Mouse (Mus musculus): Measurements from ENCODE around the gene Orm2. TPM values are rescaled to one million over a fixed set of nuclear protein-coding genes. Genes with fewer than 3 reads are reported as not detected.
A peak's percentile ranks its signal among the peaks of the same experiment; 100 is the strongest.

The Orm2 gene
- polyA plus RNA-seq, 1 experiment from 2014 or later: not detected

- H3K27me3 ChIP-seq (ENCODE audit: control insufficient read depth, insufficient read depth, low read length): no peaks in the 10 kb centered on the region
- no peaks in the 10 kb centered on the region for H3K9me3 ChIP-seq (ENCODE audit: control insufficient read depth, low read length)
These were observed 23.7 kb upstream of the Orm2 start for GRCm38 (mm10) chr4:63338414-63339076.

GRCm38 (mm10) chr4:63342491-63342890 is 19.8 kb upstream of the Orm2 start:
- H3K9ac ChIP-seq (ENCODE audit: low read length): no peak overlapping the region
- no peaks in the 10 kb centered on the region for H3K27me3 ChIP-seq (ENCODE audit: control insufficient read depth, insufficient read depth, low read length)
- DNase-seq (ENCODE audit: low spot score) (no peak), ATAC-seq (ENCODE audit: low FRiP score, low TSS enrichment) (peak; percentile 50; the same call in 1 of the 2 replicates)
- TF ChIP-seq CTCF (IDR thresholded peaks at IDR 0.05; ENCODE audit: low read depth): no peak
- no peak for TF ChIP-seq EP300 (optimal IDR thresholded peaks at IDR 0.05)
- H3K4me3 ChIP-seq (ENCODE audit: low read depth, low read length): no peak overlapping the region
- H3K27ac ChIP-seq (replicated peaks): no peak overlapping the region
- H3K9me3 ChIP-seq (ENCODE audit: control insufficient read depth, low read length): no peaks in the 10 kb centered on the region
- no peaks in the 10 kb centered on the region for H3K4me1 ChIP-seq (replicated peaks; ENCODE audit: control insufficient read depth, insufficient read depth)
- no peaks in the 10 kb centered on the region for H3K36me3 ChIP-seq (ENCODE audit: control insufficient read depth, insufficient read depth, low read length)
- H3K4me2 ChIP-seq (replicated peaks; ENCODE audit: low read depth): no peak overlapping the region
- WGBS: 57% methylated on average over 4 of the region's 4 CpGs

More at GRCm38 (mm10) chr4:63338414-63339076, 23.7 kb upstream of the Orm2 start:
- 66% methylated on average over 3 of the region's 3 CpGs for WGBS
- Histone ChIP-seq H3K27ac (replicated peaks) (no peak overlapping the region), H3K36me3 (ENCODE audit: control insufficient read depth, insufficient read depth, low read length) (no peaks in the 10 kb centered on the region), H3K4me2 (replicated peaks; ENCODE audit: low read depth) (no peak overlapping the region), H3K4me3 (ENCODE audit: low read depth, low read length) (no peak overlapping the region), H3K4me1 (replicated peaks; ENCODE audit: control insufficient read depth, insufficient read depth) (no peaks in the 10 kb centered on the region), H3K9ac (ENCODE audit: low read length) (no peak overlapping the region)
- DNase-seq (ENCODE audit: low spot score) (no peak), ATAC-seq (ENCODE audit: low FRiP score, low TSS enrichment) (no peak)
- TF ChIP-seq CTCF (IDR thresholded peaks at IDR 0.05; ENCODE audit: low read depth): no peak

GRCm38 (mm10) chr4:63343608-63344007 is 18.6 kb upstream of the Orm2 start:
- peak overlapping the region; percentile 53 for H3K27ac ChIP-seq (replicated peaks)
- H3K27me3 ChIP-seq (ENCODE audit: control insufficient read depth, insufficient read depth, low read length): no peaks in the 10 kb centered on the region
- no peaks in the 10 kb centered on the region for H3K9me3 ChIP-seq (ENCODE audit: control insufficient read depth, low read length)
- no peak overlapping the region for H3K4me2 ChIP-seq (replicated peaks; ENCODE audit: low read depth)
- no peaks in the 10 kb centered on the region for H3K36me3 ChIP-seq (ENCODE audit: control insufficient read depth, insufficient read depth, low read length)
- DNase-seq (ENCODE audit: low spot score) (no peak), ATAC-seq (ENCODE audit: low FRiP score, low TSS enrichment) (no peak)
- H3K9ac ChIP-seq (ENCODE audit: low read length): no peak overlapping the region
- no peak for TF ChIP-seq EP300 (optimal IDR thresholded peaks at IDR 0.05)
- TF ChIP-seq CTCF (IDR thresholded peaks at IDR 0.05; ENCODE audit: low read depth): no peak
- H3K4me1 ChIP-seq (replicated peaks; ENCODE audit: control insufficient read depth, insufficient read depth): no peaks in the 10 kb centered on the region
- 45% methylated on average over 3 of the region's 3 CpGs for WGBS
- no peak overlapping the region for H3K4me3 ChIP-seq (ENCODE audit: low read depth, low read length)

GRCm38 (mm10) chr4:63344295-63344694 is 18.0 kb upstream of the Orm2 start, which contains the start of gene Orm1:
Gene Orm1 (plus strand): TSS chr4:63344560.
- no peak for DNase-seq (ENCODE audit: low spot score)
- no peak within 1 kb of the TSS for H3K4me2 ChIP-seq (replicated peaks; ENCODE audit: low read depth)
- peak within 1 kb of the TSS; percentile 53 for H3K27ac ChIP-seq (replicated peaks)
- H3K36me3 ChIP-seq (ENCODE audit: control insufficient read depth, insufficient read depth, low read length): no peaks in the 10 kb centered on the region
- ATAC-seq (ENCODE audit: low FRiP score, low TSS enrichment): no peak; the same call in 1 of the 2 replicates
- no peaks in the 10 kb centered on the region for H3K27me3 ChIP-seq (ENCODE audit: control insufficient read depth, insufficient read depth, low read length)
- no peak within 1 kb of the TSS for H3K9ac ChIP-seq (ENCODE audit: low read length)
- 74% methylated on average over 8 of the region's 8 CpGs for WGBS
- no peak for TF ChIP-seq EP300 (optimal IDR thresholded peaks at IDR 0.05)
- no peak for TF ChIP-seq CTCF (IDR thresholded peaks at IDR 0.05; ENCODE audit: low read depth)
- H3K4me3 ChIP-seq (ENCODE audit: low read depth, low read length): no peak within 1 kb of the TSS
- no peaks in the 10 kb centered on the region for H3K4me1 ChIP-seq (replicated peaks; ENCODE audit: control insufficient read depth, insufficient read depth)
- H3K9me3 ChIP-seq (ENCODE audit: control insufficient read depth, low read length): no peaks in the 10 kb centered on the region

- Histone ChIP-seq H3K27me3 (ENCODE audit: control insufficient read depth, insufficient read depth, low read length) (no peaks in the 10 kb centered on the region), H3K36me3 (ENCODE audit: control insufficient read depth, insufficient read depth, low read length) (no peaks in the 10 kb centered on the region), H3K9me3 (ENCODE audit: control insufficient read depth, low read length) (no peaks in the 10 kb centered on the region), H3K4me2 (replicated peaks; ENCODE audit: low read depth) (no peak overlapping the region), H3K4me1 (replicated peaks; ENCODE audit: control insufficient read depth, insufficient read depth) (no peaks in the 10 kb centered on the region), H3K27ac (replicated peaks) (no peak overlapping the region), H3K9ac (ENCODE audit: low read length) (no peak overlapping the region), H3K4me3 (ENCODE audit: low read depth, low read length) (no peak overlapping the region)
- TF ChIP-seq EP300 (optimal IDR thresholded peaks at IDR 0.05): no peak
- no peak for TF ChIP-seq CTCF (IDR thresholded peaks at IDR 0.05; ENCODE audit: low read depth)
- ATAC-seq (ENCODE audit: low FRiP score, low TSS enrichment) (no peak), DNase-seq (ENCODE audit: low spot score) (no peak)
These were observed 17.0 kb upstream of the Orm2 start for GRCm38 (mm10) chr4:63345261-63345660.

- TF ChIP-seq CTCF (IDR thresholded peaks at IDR 0.05; ENCODE audit: low read depth) (no peak), EP300 (optimal IDR thresholded peaks at IDR 0.05) (no peak)
- H3K27me3 ChIP-seq (ENCODE audit: control insufficient read depth, insufficient read depth, low read length): no peaks in the 10 kb centered on the region
- no peak overlapping the region for H3K4me3 ChIP-seq (ENCODE audit: low read depth, low read length)
- H3K27ac ChIP-seq (replicated peaks): no peak overlapping the region
- ATAC-seq (ENCODE audit: low FRiP score, low TSS enrichment): no peak
- 82% methylated on average over 4 of the region's 4 CpGs for WGBS
- H3K9ac ChIP-seq (ENCODE audit: low read length): no peak overlapping the region
- DNase-seq (ENCODE audit: low spot score): no peak
- H3K9me3 ChIP-seq (ENCODE audit: control insufficient read depth, low read length): no peaks in the 10 kb centered on the region
- H3K36me3 ChIP-seq (ENCODE audit: control insufficient read depth, insufficient read depth, low read length): no peaks in the 10 kb centered on the region
- no peak overlapping the region for H3K4me2 ChIP-seq (replicated peaks; ENCODE audit: low read depth)
- H3K4me1 ChIP-seq (replicated peaks; ENCODE audit: control insufficient read depth, insufficient read depth): no peaks in the 10 kb centered on the region
These were observed 15.6 kb upstream of the Orm2 start for GRCm38 (mm10) chr4:63346659-63347058.

All from stomach, postnatal 0 days (tissue).